Mouse (Mus musculus): Measurements from ENCODE around the gene Stk11ip.

The Stk11ip gene

DNA sequence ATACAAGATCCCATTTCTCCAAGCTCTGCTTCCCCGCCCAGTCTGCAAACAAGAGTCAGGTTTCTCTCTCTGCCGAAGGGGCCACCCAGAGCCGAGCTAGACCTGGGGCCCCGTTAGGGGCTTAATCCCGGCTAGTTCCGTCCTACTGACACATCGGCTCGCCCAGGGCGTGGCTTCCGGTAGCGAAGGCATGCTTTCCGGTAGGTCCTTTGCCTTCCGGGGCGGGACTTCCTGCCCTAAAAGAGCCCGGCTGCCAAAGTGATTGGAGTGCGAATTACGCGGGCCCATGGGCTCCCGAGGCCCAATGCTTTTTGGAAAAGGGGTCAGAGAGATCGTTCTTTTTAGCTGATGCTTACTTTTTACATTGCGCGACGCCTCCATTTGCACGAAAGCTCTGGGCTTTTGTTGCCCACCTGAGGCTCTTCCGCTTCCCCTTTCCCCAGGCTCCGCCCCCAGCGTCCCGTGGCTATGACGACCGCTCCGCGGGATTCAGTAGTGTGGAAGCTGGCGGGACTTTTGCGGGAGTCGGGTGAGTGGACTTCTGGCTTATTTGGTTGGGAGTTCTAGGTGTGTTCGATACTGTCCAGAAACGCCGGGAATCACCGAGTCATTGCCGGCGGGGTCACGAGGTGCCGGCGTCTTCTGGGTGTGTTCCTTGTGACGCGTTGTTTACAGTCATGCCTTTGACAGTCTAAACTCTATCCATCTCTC, at the start of gene Stk11ip:
Stk11ip (plus strand) TSS at position 209 of the 711 bp plus-strand sequence.
- DNase-seq (ENCODE audit: low read depth, low spot score) = peak; percentile 89

DNA sequence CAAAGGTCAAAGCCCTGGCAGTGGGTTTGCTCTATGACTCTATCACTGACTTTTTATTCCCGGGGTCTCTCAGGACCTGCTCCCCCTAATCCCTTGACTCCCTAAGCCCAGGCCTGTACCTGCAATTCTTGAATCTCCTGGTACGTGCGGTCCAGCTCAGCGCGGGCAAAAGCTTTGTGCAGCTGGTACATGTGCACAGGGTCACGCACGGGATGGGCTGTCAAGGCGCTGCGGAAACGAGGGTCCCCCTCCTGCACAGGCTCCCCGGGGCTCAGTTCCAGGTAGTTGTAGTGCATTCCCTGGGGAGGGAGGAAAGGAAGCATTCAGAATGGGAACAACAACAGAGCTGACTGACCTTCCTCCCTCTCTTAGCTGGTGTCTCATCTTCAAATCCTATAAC, 44.9 kb upstream of the Stk11ip start:
- DNase-seq (ENCODE audit: low read depth, low spot score) = no peak

- DNase-seq (ENCODE audit: low read depth, low spot score) = no peak
Observed at GRCm38 (mm10) chr1:75477264-75477965, 43.9 kb upstream of the Stk11ip start.

- DNase-seq (ENCODE audit: low read depth, low spot score) = no peak
Observed at GRCm38 (mm10) chr1:75477966-75478290, 43.4 kb upstream of the Stk11ip start.

DNA sequence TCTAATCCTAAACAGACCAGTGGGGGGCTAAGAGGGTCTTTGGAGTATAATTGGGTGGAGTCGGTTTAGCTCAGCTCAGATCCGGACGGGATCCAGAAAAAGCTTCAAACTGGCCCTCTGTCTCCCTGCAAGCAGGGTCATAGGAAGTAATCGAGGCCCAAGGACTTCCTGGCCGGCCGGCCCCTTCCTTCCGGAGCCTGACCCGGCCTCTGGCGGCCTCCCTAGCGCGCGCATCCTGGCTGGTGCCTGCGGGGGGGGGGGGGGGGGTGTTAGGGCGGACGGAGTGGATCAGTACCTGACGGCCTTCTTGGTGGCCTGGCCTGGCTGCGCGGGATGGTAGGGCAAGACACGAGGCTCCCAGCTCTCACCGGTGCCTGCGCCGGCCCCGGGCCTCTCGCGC, 42.8 kb upstream of the Stk11ip start:
- no peak for DNase-seq (ENCODE audit: low read depth, low spot score)

DNA sequence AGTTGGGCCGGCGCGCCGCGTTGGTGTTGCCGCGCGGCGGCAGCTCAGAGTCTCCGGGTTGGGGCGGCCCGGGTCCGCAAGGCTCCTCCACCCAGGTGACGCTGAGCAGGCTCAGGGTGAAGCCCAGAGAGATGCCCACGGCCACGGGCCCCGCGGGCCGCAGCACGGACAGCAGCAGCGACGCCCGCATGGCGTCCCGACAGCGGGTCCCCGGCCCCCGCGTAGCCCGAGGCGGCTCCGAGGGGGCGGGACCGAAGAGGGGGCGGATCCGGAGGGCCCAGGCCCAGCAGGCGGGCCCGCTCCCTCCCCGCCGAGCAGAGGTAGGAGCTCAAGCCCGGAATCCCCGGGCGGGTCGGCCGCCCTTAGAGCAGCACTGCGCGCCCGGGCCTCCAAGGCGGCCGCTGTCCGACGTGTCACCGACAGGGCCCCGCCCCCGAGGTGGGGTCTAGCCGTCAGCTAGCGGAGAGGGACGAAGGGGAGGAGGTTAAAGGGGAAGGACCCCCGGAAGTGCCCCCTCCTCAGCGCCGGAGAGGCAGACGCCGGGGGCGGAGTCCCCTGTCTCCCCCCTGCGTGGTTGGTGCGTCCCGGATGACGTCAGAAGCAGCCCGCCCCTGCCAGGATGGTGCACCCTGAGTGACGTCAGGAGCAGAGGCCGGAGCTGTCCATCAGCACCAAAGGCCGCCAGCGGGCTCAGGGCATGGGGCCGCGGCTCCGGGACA, 42.3 kb upstream of the Stk11ip start, which contains the start of the genes Chpf and Tmem198:
Chpf (minus strand) TSS at position 392 of the 719 bp plus-strand sequence.
Tmem198 (plus strand) TSS at position 617 of the 719 bp plus-strand sequence.
- DNase-seq (ENCODE audit: low read depth, low spot score) = peak; percentile 89

DNA sequence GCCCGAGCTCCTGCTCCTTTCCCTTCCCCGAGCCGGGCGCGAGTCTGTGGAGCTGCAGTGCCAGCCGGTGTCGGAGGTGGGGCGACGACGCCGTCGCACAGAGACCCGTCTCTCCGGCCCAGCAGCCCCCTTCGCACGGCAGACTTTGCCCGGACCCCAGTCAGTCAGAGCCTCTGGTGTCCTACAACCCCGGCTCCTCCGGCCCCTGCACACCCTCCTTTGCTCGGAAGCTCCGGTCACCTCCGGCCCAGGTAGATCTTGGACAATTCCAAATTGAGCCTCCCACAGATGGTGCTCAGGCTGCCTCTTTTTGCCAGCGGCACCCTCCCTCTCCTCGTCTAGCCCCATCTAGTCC, 41.7 kb upstream of the Stk11ip start:
- no peak for DNase-seq (ENCODE audit: low read depth, low spot score)

- no peak for DNase-seq (ENCODE audit: low read depth, low spot score)
Observed at GRCm38 (mm10) chr1:75480036-75480435, 41.3 kb upstream of the Stk11ip start.

GRCm38 (mm10) chr1:75480735-75481134, 40.6 kb upstream of the Stk11ip start:
- peak; percentile 40 for DNase-seq (ENCODE audit: low read depth, low spot score)

GRCm38 (mm10) chr1:75486561-75486960, 34.8 kb upstream of the Stk11ip start:
- DNase-seq (ENCODE audit: low read depth, low spot score) = no peak

DNA sequence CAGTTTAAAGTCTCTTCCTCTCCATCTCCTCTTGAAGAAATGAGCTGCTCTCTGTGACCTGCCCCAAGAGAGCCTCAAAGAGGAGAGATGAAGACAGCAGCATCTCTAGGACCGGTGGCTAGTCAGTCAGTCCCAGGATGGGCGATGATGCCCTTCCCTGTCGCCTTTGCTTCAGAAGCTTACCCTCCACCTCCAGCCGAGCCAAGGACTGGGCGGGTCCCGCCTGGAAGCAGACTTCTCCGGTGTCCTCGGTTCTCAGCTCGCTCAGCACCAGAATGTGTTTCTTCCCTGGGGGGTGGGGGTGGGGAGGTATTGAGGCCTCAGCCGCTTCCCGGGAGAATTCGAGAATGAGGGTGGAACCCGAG, 34.3 kb upstream of the Stk11ip start:
- no peak for DNase-seq (ENCODE audit: low read depth, low spot score)

DNA sequence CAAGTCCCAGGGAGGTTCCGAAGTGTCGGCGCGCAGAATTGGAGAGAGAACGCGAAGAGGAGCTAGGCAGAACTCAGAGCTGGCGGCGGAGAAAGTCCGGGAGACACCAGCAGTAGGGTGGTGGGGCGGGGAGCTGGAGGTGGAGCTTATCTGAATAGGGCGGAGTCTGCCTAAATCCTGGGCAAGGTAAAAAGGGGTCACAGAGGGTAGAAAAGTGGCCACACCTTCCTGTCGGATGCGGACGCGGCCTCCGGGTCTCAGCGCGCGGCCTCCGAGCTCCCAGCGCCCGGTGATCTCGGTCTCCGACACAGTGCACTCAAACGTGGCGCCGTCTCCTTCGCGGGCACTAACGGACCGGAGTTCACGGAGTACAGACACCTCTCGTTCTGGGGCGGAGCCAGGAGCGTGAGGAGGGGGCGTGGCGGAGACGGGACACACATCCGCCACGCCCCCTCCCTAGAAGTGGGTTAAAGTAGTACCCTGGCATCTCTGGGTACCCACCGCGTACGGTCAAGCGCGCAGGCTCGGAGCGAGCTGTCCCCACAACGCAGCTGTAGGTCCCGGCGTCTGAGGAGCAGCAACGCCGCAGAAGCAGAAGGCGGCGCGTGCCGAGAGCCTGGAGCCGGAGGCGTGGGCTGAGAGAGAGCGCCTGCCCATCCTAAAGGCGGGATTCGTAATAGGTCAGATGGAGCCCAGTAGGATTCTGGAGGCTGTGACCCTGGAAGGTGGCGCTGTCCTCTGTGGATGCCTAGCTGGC, 33.7 kb upstream of the Stk11ip start:
- peak; percentile 34 for DNase-seq (ENCODE audit: low read depth, low spot score)

GRCm38 (mm10) chr1:75490785-75491551, 30.4 kb upstream of the Stk11ip start:
- no peak for DNase-seq (ENCODE audit: low read depth, low spot score)

- no peak for DNase-seq (ENCODE audit: low read depth, low spot score)
Observed at GRCm38 (mm10) chr1:75492579-75493170, 28.7 kb upstream of the Stk11ip start.

DNA sequence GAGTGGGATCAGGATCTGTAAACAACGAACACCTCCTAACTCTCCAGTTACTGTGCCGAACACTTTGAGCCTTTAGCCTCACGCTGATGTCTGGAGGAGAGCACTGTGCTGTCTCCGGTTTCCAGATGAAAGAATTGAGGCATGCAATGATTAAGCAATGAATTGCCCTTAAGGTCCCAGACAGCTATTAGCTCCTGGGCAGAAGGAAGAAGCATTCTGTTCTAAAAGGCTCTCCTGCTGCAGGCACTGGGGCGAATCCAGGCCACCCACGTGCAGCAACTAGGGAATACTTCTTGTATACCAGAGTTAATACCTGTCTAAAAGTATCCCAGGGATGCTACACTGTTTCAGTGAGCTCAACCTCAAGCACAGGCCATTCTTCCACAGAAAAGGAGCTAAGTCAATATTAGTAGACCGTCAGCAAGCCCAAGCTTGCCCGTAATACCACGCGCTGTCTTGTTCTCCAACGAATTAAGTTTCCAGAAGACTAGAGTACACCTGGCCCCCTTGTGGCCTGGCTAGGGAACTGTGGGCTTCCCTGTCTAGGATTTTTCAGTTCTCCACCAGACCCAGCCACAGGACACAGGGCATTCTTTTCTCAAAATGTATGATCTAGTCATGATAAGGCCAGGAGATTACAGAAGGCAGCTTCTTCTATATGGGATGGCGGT, 26.3 kb upstream of the Stk11ip start:
- DNase-seq (ENCODE audit: low read depth, low spot score) = peak; percentile 21

- no peak for DNase-seq (ENCODE audit: low read depth, low spot score)
Observed at GRCm38 (mm10) chr1:75498897-75499296, 22.4 kb upstream of the Stk11ip start.

DNA sequence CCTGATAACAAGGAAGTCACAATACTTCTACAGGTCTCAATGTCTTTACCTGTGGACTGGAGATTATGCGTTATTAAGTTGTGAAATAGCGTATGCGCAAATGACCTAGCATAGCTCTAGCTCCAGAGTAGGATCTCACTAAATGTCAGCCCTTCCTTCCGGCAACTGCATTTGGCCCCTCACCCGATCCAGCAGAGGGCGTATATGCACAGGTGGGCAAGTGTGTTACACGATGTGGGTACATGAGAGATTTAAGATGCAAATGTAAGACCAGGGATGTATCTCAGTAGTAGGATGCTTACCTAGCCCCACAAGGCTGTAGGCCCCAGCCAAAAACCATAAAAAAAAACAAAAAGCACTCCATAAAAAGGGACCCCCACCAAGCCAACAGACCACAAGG, 21.9 kb upstream of the Stk11ip start:
- no peak for DNase-seq (ENCODE audit: low read depth, low spot score)

GRCm38 (mm10) chr1:75501905-75502304, 19.4 kb upstream of the Stk11ip start:
- no peak for DNase-seq (ENCODE audit: low read depth, low spot score)

- DNase-seq (ENCODE audit: low read depth, low spot score) = no peak
Observed at GRCm38 (mm10) chr1:75502945-75503650, 18.2 kb upstream of the Stk11ip start.

GRCm38 (mm10) chr1:75503651-75503980, 17.7 kb upstream of the Stk11ip start:
- DNase-seq (ENCODE audit: low read depth, low spot score) = no peak

All from telencephalon, adult 2 months (tissue).